Mouse (Mus musculus) CH12.LX (cell line): ENCODE measurements around the gene Gm5426. TPM values are rescaled to one million over a fixed set of nuclear protein-coding genes. Genes with fewer than 3 reads are reported as not detected.

Experiments used
- DNase-seq: peaks from one replicate; pipeline ENCODE4 v3.0.0-alpha.2; 2013; ENCODE audit errors: extremely low read depth
- H3K27ac ChIP-seq: 2 replicates; pipeline ENCODE4 v1.5.1; 2012; ENCODE audit warnings: low read depth, mild to moderate bottlenecking, control low read depth, moderate library complexity; ENCODE audit not compliant: insufficient read depth
- H3K27me3 ChIP-seq: replicated peaks from 2 replicates; pipeline ENCODE3; 2012; ENCODE audit warnings: inconsistent platforms
- H3K36me3 ChIP-seq, 2 experiments: replicated peaks in 1 of 2; 2 replicates each; pipeline versions ENCODE3 to v1.6.1; 2012; ENCODE audit warnings: inconsistent platforms in 1 of 2, low read length in 1 of 2, mild to moderate bottlenecking in 1 of 2, mixed read lengths in 1 of 2, moderate library complexity in 1 of 2; ENCODE audit not compliant: control insufficient read depth in 1 of 2, insufficient read depth in 1 of 2
- H3K4me1 ChIP-seq, 2 experiments: 2 replicates each; pipeline ENCODE4 v1.6.1; 2012; ENCODE audit warnings: inconsistent platforms in 1 of 2, moderate library complexity in 1 of 2; ENCODE audit not compliant: insufficient read depth in 2 of 2, control insufficient read depth in 1 of 2
- H3K4me2 ChIP-seq: 2 replicates; pipeline ENCODE4 v1.6.1; 2012; ENCODE audit warnings: low read depth, mild to moderate bottlenecking, control low read depth; ENCODE audit not compliant: poor library complexity, insufficient read depth, severe bottlenecking
- H3K4me3 ChIP-seq, 3 experiments: fragments of 150-350 bp in 1 of 3; sonication (generic) in 1 of 3; replicated peaks in 1 of 3; 2 replicates each; pipeline versions ENCODE3 to v1.5.1; 2011 to 2012; ENCODE audit warnings: low read depth in 2 of 3, low read length in 2 of 3, mild to moderate bottlenecking in 2 of 3, moderate library complexity in 2 of 3, control low read depth in 1 of 3, improper control_type of control experiment in 1 of 3, inconsistent platforms in 1 of 3, mixed read lengths in 1 of 3; ENCODE audit not compliant: poor library complexity in 1 of 3
- H3K79me2 ChIP-seq: replicated peaks from 2 replicates; pipeline ENCODE4 v1.6.1; 2012; ENCODE audit warnings: mild to moderate bottlenecking, moderate library complexity; ENCODE audit not compliant: control insufficient read depth, poor library complexity, insufficient read depth, severe bottlenecking; ENCODE audit errors: extremely low read depth
- H3K9ac ChIP-seq: 2 replicates; pipeline ENCODE4 v1.6.1; 2012; ENCODE audit warnings: low read depth, mild to moderate bottlenecking, control low read depth, moderate library complexity; ENCODE audit not compliant: insufficient read depth
- H3K9me3 ChIP-seq: replicated peaks from 2 replicates; pipeline ENCODE3; 2012; ENCODE audit warnings: low read length, inconsistent platforms, mixed read lengths
- E2F4 ChIP-seq: IDR thresholded peaks from 2 replicates; pipeline ENCODE4 v1.6.1; 2011; ENCODE audit warnings: low read depth, low read length, improper control_type of control experiment; ENCODE audit not compliant: insufficient replicate concordance
- ETS1 ChIP-seq: conservative IDR thresholded peaks from 2 replicates; pipeline ENCODE4 v1.6.1; 2012; ENCODE audit warnings: low read depth, mild to moderate bottlenecking, inconsistent platforms, low read length, improper control_type of control experiment, moderate library complexity
- HCFC1 ChIP-seq: IDR thresholded peaks from 2 replicates; pipeline ENCODE4 v1.6.1; 2012; ENCODE audit warnings: low read depth, mild to moderate bottlenecking, inconsistent platforms, low read length, improper control_type of control experiment
- JUN ChIP-seq: IDR thresholded peaks from 2 replicates; pipeline ENCODE4 v1.6.1; 2011; ENCODE audit warnings: low read depth, mild to moderate bottlenecking, low read length, improper control_type of control experiment, moderate library complexity; ENCODE audit not compliant: insufficient read depth
- JUND ChIP-seq: conservative IDR thresholded peaks from 2 replicates; pipeline ENCODE4 v1.6.1; 2011; ENCODE audit warnings: low read depth, low read length, improper control_type of control experiment
- MAFK ChIP-seq: IDR thresholded peaks from 2 replicates; pipeline ENCODE4 v1.6.1; 2011; ENCODE audit warnings: low read length, improper control_type of control experiment; ENCODE audit not compliant: insufficient replicate concordance
- MAX ChIP-seq: IDR thresholded peaks from 2 replicates; pipeline ENCODE4 v1.6.1; 2011; ENCODE audit warnings: low read length, improper control_type of control experiment
- MEF2A ChIP-seq: IDR thresholded peaks from 2 replicates; pipeline ENCODE4 v1.6.1; 2014; ENCODE audit warnings: low read depth, mild to moderate bottlenecking, inconsistent platforms, low read length, improper control_type of control experiment, borderline replicate concordance
- MYC ChIP-seq: IDR thresholded peaks from 2 replicates; pipeline ENCODE4 v1.6.1; 2011; ENCODE audit warnings: low read depth, mild to moderate bottlenecking, improper control_type of control experiment, low read length
- POLR2A ChIP-seq: IDR thresholded peaks from 2 replicates; pipeline ENCODE4 v1.6.1; 2011; ENCODE audit warnings: low read depth, mild to moderate bottlenecking, improper control_type of control experiment, low read length
- RAD21 ChIP-seq: IDR thresholded peaks from 2 replicates; pipeline ENCODE4 v1.6.1; 2011; ENCODE audit warnings: low read depth, mild to moderate bottlenecking, low read length, improper control_type of control experiment, moderate library complexity
- RCOR1 ChIP-seq: conservative IDR thresholded peaks from 2 replicates; pipeline ENCODE4 v1.6.1; 2012; ENCODE audit warnings: low read depth, mild to moderate bottlenecking, inconsistent platforms, low read length, improper control_type of control experiment
- TBP ChIP-seq: conservative IDR thresholded peaks from 2 replicates; pipeline ENCODE4 v1.6.1; 2011; ENCODE audit warnings: low read depth, low read length, improper control_type of control experiment
- UBTF ChIP-seq: IDR thresholded peaks from 2 replicates; pipeline ENCODE4 v1.6.1; 2012; ENCODE audit warnings: low read depth, mild to moderate bottlenecking, inconsistent platforms, low read length, improper control_type of control experiment, moderate library complexity
- ZKSCAN1 ChIP-seq: IDR thresholded peaks from 2 replicates; pipeline ENCODE4 v1.6.1; 2012; ENCODE audit warnings: low read depth, inconsistent platforms, low read length, improper control_type of control experiment, borderline replicate concordance
- ZNF384 ChIP-seq: IDR thresholded peaks from 2 replicates; pipeline ENCODE4 v1.6.1; 2012; ENCODE audit warnings: low read depth, low read length, improper control_type of control experiment, inconsistent platforms
- dilution Hi-C: fragments of 300-500 bp; cut with MboI; formaldehyde crosslinking; loops from 2 replicates; pipeline ENCODE4 v1.14.3; 2020; ENCODE audit warnings: low sequenced_read_pairs; ENCODE audit not compliant: extremely low pct_unique_long_range_greater_than_20kb, extremely low pct_ligation_motif_present
- in situ Hi-C: fragments of 300-500 bp; cut with MboI; formaldehyde crosslinking; loops from 3 replicates; pipeline ENCODE4 v1.14.3; 2019; ENCODE audit warnings: low sequenced_read_pairs, low pct_ligation_motif_present, low pct_unique_long_range_greater_than_20kb, mixed read lengths
- polyA plus RNA-seq: library from polyadenylated mRNA; unstranded; fragments of >175 nt; gene quantifications from 2 replicates; pipeline ENCODE4 v1.2.1, GENCODE M21; 2012; ENCODE audit warnings: low read depth; ENCODE audit not compliant: insufficient read length
- total RNA-seq, 2 experiments: library from RNA; depleted of rRNA; stranded (reverse); fragments of 300-350 nt in 1 of 2; fragments of >200 nt in 1 of 2; gene quantifications; 2 replicates each; pipeline ENCODE4 v1.2.3; 2012 to 2014

Gm5426 gene
- total and polyA plus RNA-seq, 3 experiments, result not detected

GRCm38 (mm10) chr10:96115325-96115724 lies 21.1 kb upstream of the Gm5426 start (continued):
- TF ChIP-seq RCOR1 (peak; percentile 94), UBTF (no peak), HCFC1 (peak; percentile 41; the same call in 1 of the 2 replicates), MAX (0 out of 2 replicates have a peak, but pooled peaks have one; percentile 71), JUND (peak; percentile 96), RAD21 (no peak; the same call in 1 of the 2 replicates), MAFK (peak; percentile 82), MYC (peak; percentile 57; the same call in 1 of the 2 replicates)
- TF ChIP-seq, all 38 proteins: peak for 19

DNA sequence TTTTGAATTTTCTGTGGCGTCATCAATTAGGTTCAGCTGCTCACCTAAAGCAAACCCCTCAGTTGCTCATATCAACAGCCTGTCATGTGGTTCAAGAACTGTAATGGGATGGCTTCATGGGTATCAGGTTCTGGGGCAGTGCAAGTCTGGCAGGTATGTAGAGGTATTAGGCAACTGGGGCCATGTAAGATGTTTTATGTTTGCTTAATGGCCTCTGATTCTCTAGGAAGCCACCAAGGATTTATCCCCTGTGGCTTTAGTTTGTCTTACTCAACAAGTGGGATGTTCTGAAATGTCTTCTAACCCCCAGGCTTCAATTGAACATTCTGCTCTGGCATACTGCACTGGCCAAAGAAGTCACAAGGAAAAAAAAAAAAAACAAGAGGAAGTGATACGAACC lies 15.6 kb upstream of the Gm5426 start:
- no peaks in the 10 kb centered on the region for H3K27me3 ChIP-seq
- peaks cover 8 to 57% of the 10 kb centered on the region in 2 experiments for H3K4me1 ChIP-seq
- no peak overlapping the region for H3K4me2 ChIP-seq
- in situ Hi-C loops (loop anchor here (25.0 kb wide), 1 partner anchor 491 kb away; the partner anchor contains the start of gene Btg1), dilution Hi-C loops (no loop called here)
- H3K9me3 ChIP-seq, result peaks cover 3% of the 10 kb centered on the region
- no peak overlapping the region for H3K9ac ChIP-seq
- no peak for DNase-seq
- TF ChIP-seq MAFK, result no peak
- TF ChIP-seq UBTF, result no peak
- no peak for TF ChIP-seq ZKSCAN1
- peak; percentile 56 for TF ChIP-seq ZNF384
- H3K36me3 ChIP-seq, result no peaks in the 10 kb centered on the region
- no peak overlapping the region for H3K4me3 ChIP-seq
- H3K79me2 ChIP-seq, result no peaks in the 10 kb centered on the region
- H3K27ac ChIP-seq, result no peak overlapping the region

DNA sequence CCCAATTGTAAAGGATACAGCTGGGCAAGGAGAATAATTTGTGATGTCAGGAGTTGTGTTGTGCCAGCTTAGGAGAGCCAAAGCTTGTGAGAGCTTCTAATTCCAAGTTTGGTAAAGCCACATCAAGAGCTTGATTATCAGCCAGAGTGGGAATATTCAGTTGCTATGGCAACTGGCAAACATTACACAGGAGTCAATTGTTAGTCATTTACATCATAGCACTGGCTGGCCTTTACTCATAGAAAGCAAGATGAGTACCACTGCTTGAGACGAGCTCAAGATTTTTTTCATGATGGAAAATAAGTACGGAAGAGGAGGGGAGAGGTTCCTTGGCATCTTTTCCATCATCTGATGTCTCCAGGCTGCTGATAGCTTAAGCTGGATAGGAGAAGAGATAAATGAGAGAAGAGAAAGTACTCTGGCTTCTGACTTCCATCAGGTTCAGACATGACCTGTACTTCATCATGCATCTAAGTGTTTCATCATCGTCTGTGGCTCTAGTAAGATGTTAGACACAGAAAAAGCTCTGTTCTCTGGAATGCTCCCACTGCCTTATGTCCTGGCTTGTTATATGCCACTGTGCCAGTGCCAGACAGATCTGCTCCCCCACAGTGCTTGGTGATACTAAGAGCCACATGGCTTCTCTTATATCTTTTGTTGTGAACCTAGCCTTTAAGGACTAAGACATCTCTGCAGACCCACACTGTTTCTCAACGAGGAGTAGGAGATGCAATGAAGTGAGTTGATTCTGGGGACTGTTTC lies 15.0 kb upstream of the Gm5426 start:
- Histone ChIP-seq H3K4me1 (peaks cover 5 to 51% of the 10 kb centered on the region in 2 experiments), H3K9ac (no peak overlapping the region), H3K79me2 (no peaks in the 10 kb centered on the region), H3K4me3 (no peak overlapping the region), H3K9me3 (peaks cover 3% of the 10 kb centered on the region), H3K36me3 (no peaks in the 10 kb centered on the region), H3K27me3 (no peaks in the 10 kb centered on the region), H3K4me2 (no peak overlapping the region), H3K27ac (no peak overlapping the region)
- in situ Hi-C loops, result loop anchor here (25.0 kb wide), 1 partner anchor 491 kb away; the partner anchor contains the start of gene Btg1
- dilution Hi-C loops, result no loop called here
- TF ChIP-seq E2F4, result no peak
- TF ChIP-seq RAD21, result no peak
- no peak for TF ChIP-seq TBP
- TF ChIP-seq HCFC1, result no peak
- TF ChIP-seq JUN, result no peak
- no peak for TF ChIP-seq POLR2A
- TF ChIP-seq ETS1, result no peak
- TF ChIP-seq MEF2A, result no peak
- TF ChIP-seq UBTF, result no peak
- no peak for DNase-seq
